Mouse (Mus musculus) heart, embryonic 16.5 days (tissue): ENCODE data around the gene Rbks. TPM values are rescaled to one million over a fixed set of nuclear protein-coding genes. Genes with fewer than 3 reads are reported as not detected.
A peak's percentile ranks its signal among the peaks of the same experiment; 100 is the strongest.

Source experiments
- ATAC-seq: fragments of 200-750 bp; cut with Nextera tagmentation; replicated peaks from 2 replicates; pipeline ENCODE4 v1.8.0; 2017; ENCODE audit warnings: moderate number of reproducible peaks; ENCODE audit not compliant: insufficient read depth, low FRiP score; ENCODE audit errors: extremely low read depth
- H3K27ac ChIP-seq: fragments of 300-500 bp; sonication (generic); 2 replicates; pipeline ENCODE4 v1.5.1; 2014; ENCODE audit warnings: mild to moderate bottlenecking, low read length, control low read depth, moderate library complexity
- H3K27me3 ChIP-seq: fragments of 300-500 bp; sonication (generic); 2 replicates; pipeline ENCODE4 v1.6.1; 2014; ENCODE audit warnings: low read length, mixed read lengths; ENCODE audit not compliant: control insufficient read depth, insufficient read depth
- H3K36me3 ChIP-seq: fragments of 300-500 bp; sonication (generic); 2 replicates; pipeline ENCODE4 v1.6.1; 2014; ENCODE audit not compliant: control insufficient read depth, insufficient read depth
- H3K4me1 ChIP-seq: fragments of 300-500 bp; sonication (generic); 2 replicates; pipeline ENCODE4 v1.6.1; 2014; ENCODE audit warnings: low read length, mixed read lengths; ENCODE audit not compliant: control insufficient read depth, insufficient read depth
- H3K4me2 ChIP-seq: fragments of 300-500 bp; sonication (generic); 2 replicates; pipeline ENCODE4 v1.6.1; 2014; ENCODE audit warnings: low read depth, mild to moderate bottlenecking, control low read depth, low read length
- H3K4me3 ChIP-seq: fragments of 300-500 bp; sonication (generic); 2 replicates; pipeline ENCODE4 v1.5.1; 2014; ENCODE audit warnings: mild to moderate bottlenecking, control low read depth, low read length
- H3K9ac ChIP-seq: fragments of 300-500 bp; sonication (generic); 2 replicates; pipeline ENCODE4 v1.6.1; 2014; ENCODE audit warnings: low read length, control low read depth
- H3K9me3 ChIP-seq: fragments of 300-500 bp; sonication (generic); replicated peaks from 2 replicates; pipeline ENCODE4 v1.6.1; 2016; ENCODE audit warnings: low read length; ENCODE audit not compliant: control insufficient read depth
- WGBS: fragments of 180-500 bp; shearing (Covaris S2); extraction: QIAGEN DNeasy Blood & Tissue Kit; methylation state at CpG from one replicate; pipeline ENCODE4 v1.1.7; 2014; 5-methylcytosine and 5-hydroxymethylcytosine counted together
- polyA plus RNA-seq: library from polyadenylated mRNA; unstranded; fragments of >200 nt; fragmentation: Nextera tagmentation; extraction: Ambion mirVana; gene quantifications from 2 replicates; pipeline ENCODE4 v1.2.1, GENCODE M21; 2015

Rbks gene
- 3.8 and 5.2 TPM in 2 replicates for polyA plus RNA-seq

GRCm38 (mm10) chr5:31696971-31697643, at the start of gene Rbks:
Gene Rbks (minus strand): TSS chr5:31697627.
- no peak for ATAC-seq
- H3K4me2 ChIP-seq = peak within 1 kb of the TSS; percentile 71
- no peaks in the 10 kb centered on the region; the same call in none of the 2 replicates for H3K4me1 ChIP-seq
- WGBS = 7% methylated on average over 18 of the region's 18 CpGs
- no peaks in the 10 kb centered on the region for H3K27me3 ChIP-seq
- 0 out of 2 replicates have a peak, but pooled peaks cover 4% of the 10 kb centered on the region for H3K36me3 ChIP-seq
- peak within 1 kb of the TSS; percentile 68 for H3K4me3 ChIP-seq
- H3K27ac ChIP-seq = peak within 1 kb of the TSS; percentile 84
- no peaks in the 10 kb centered on the region for H3K9me3 ChIP-seq
- H3K9ac ChIP-seq = peak within 1 kb of the TSS; percentile 80

GRCm38 (mm10) chr5:31742521-31743031, 45.1 kb upstream of the Rbks start:
- 46% methylated on average over 4 of the region's 4 CpGs for WGBS
- no peak overlapping the region for H3K4me2 ChIP-seq

GRCm38 (mm10) chr5:31741931-31742330, 44.5 kb upstream of the Rbks start:
- H3K4me1 ChIP-seq = no peaks in the 10 kb centered on the region
- no peaks in the 10 kb centered on the region for H3K27me3 ChIP-seq
- no peak overlapping the region for H3K4me2 ChIP-seq
- H3K27ac ChIP-seq = no peak overlapping the region
- H3K9me3 ChIP-seq = no peaks in the 10 kb centered on the region
- H3K36me3 ChIP-seq = no peaks in the 10 kb centered on the region
- no peak overlapping the region for H3K4me3 ChIP-seq
- no peak overlapping the region for H3K9ac ChIP-seq
- no peak for ATAC-seq
- 93% methylated on average over 1 of the region's 1 CpGs for WGBS

More at GRCm38 (mm10) chr5:31742521-31743031, 45.1 kb upstream of the Rbks start:
- Histone ChIP-seq H3K36me3 (no peaks in the 10 kb centered on the region), H3K9ac (no peak overlapping the region), H3K4me3 (no peak overlapping the region), H3K4me1 (no peaks in the 10 kb centered on the region), H3K27me3 (no peaks in the 10 kb centered on the region), H3K9me3 (no peaks in the 10 kb centered on the region), H3K27ac (no peak overlapping the region)
- ATAC-seq = no peak

GRCm38 (mm10) chr5:31732644-31733338, 35.4 kb upstream of the Rbks start:
- Histone ChIP-seq H3K27me3 (no peaks in the 10 kb centered on the region), H3K4me3 (no peak overlapping the region), H3K4me2 (no peak overlapping the region), H3K27ac (no peak overlapping the region), H3K4me1 (0 out of 2 replicates have a peak, but pooled peaks cover 3% of the 10 kb centered on the region), H3K36me3 (no peaks in the 10 kb centered on the region), H3K9ac (no peak overlapping the region), H3K9me3 (no peaks in the 10 kb centered on the region)
- WGBS = 30% methylated on average over 3 of the region's 3 CpGs
- no peak for ATAC-seq

- no peak overlapping the region for H3K4me2 ChIP-seq
- no peaks in the 10 kb centered on the region for H3K27me3 ChIP-seq
- no peak overlapping the region for H3K27ac ChIP-seq
- no peaks in the 10 kb centered on the region for H3K9me3 ChIP-seq
- 0 out of 2 replicates have a peak, but pooled peaks cover 2% of the 10 kb centered on the region for H3K4me1 ChIP-seq
- no peak for ATAC-seq
- no peak overlapping the region for H3K4me3 ChIP-seq
- H3K36me3 ChIP-seq = no peaks in the 10 kb centered on the region
- WGBS = 56% methylated on average over 5 of the region's 5 CpGs
- H3K9ac ChIP-seq = no peak overlapping the region
These were observed 30.0 kb upstream of the Rbks start for GRCm38 (mm10) chr5:31727456-31727855.

- no peak overlapping the region for H3K9ac ChIP-seq
- H3K36me3 ChIP-seq = no peaks in the 10 kb centered on the region
- H3K4me2 ChIP-seq = no peak overlapping the region
- H3K9me3 ChIP-seq = no peaks in the 10 kb centered on the region
- H3K27ac ChIP-seq = no peak overlapping the region
- no peak overlapping the region for H3K4me3 ChIP-seq
- H3K27me3 ChIP-seq = no peaks in the 10 kb centered on the region
- 87% methylated on average over 2 of the region's 2 CpGs for WGBS
- ATAC-seq = no peak
- 0 out of 2 replicates have a peak, but pooled peaks cover 2% of the 10 kb centered on the region for H3K4me1 ChIP-seq
These were observed 28.5 kb upstream of the Rbks start for GRCm38 (mm10) chr5:31725885-31726284.

- Histone ChIP-seq H3K27ac (no peak overlapping the region), H3K4me2 (no peak overlapping the region), H3K4me3 (no peak overlapping the region), H3K27me3 (no peaks in the 10 kb centered on the region), H3K36me3 (no peaks in the 10 kb centered on the region), H3K4me1 (0 out of 2 replicates have a peak, but pooled peaks cover 2% of the 10 kb centered on the region), H3K9ac (no peak overlapping the region), H3K9me3 (no peaks in the 10 kb centered on the region)
- 70% methylated on average over 6 of the region's 6 CpGs for WGBS
- no peak for ATAC-seq
These were observed 27.1 kb upstream of the Rbks start for GRCm38 (mm10) chr5:31724519-31724918.

GRCm38 (mm10) chr5:31715486-31716150, 18.2 kb upstream of the Rbks start:
- ATAC-seq = no peak
- WGBS = 58% methylated on average over 4 of the region's 4 CpGs

More at GRCm38 (mm10) chr5:31715486-31716150, 18.2 kb upstream of the Rbks start:
- Histone ChIP-seq H3K36me3 (peaks cover 3% of the 10 kb centered on the region; the same call in 1 of the 2 replicates), H3K9me3 (no peaks in the 10 kb centered on the region), H3K27ac (no peak overlapping the region), H3K9ac (no peak overlapping the region), H3K4me2 (no peak overlapping the region), H3K27me3 (no peaks in the 10 kb centered on the region), H3K4me3 (no peak overlapping the region), H3K4me1 (peaks cover 7% of the 10 kb centered on the region)
